Mouse (Mus musculus) stomach, postnatal 0 days (tissue): ENCODE data around the gene Slc25a33. TPM values are rescaled to one million over a fixed set of nuclear protein-coding genes. Genes with fewer than 3 reads are reported as not detected.

ENCODE experiments used
- ATAC-seq: fragments of 200-750 bp; cut with Nextera tagmentation; 2 replicates; pipeline ENCODE4 v1.8.0; 2017; ENCODE audit not compliant: low FRiP score, low TSS enrichment
- DNase-seq: peaks from one replicate; pipeline ENCODE4 v3.0.0-alpha.2; 2016; ENCODE audit warnings: low spot score
- H3K27ac ChIP-seq: fragments of 300-500 bp; sonication (generic); replicated peaks from 2 replicates; pipeline ENCODE4 v1.5.1; 2014; ENCODE audit warnings: mild to moderate bottlenecking, control low read depth
- H3K27me3 ChIP-seq: fragments of 300-500 bp; sonication (generic); 2 replicates; pipeline ENCODE4 v1.6.1; 2014; ENCODE audit warnings: low read length; ENCODE audit not compliant: control insufficient read depth, insufficient read depth
- H3K36me3 ChIP-seq: fragments of 300-500 bp; sonication (generic); 2 replicates; pipeline ENCODE4 v1.6.1; 2014; ENCODE audit warnings: low read length, mixed read lengths; ENCODE audit not compliant: control insufficient read depth, insufficient read depth
- H3K4me1 ChIP-seq: fragments of 300-500 bp; sonication (generic); replicated peaks from 2 replicates; pipeline ENCODE4 v1.6.1; 2014; ENCODE audit warnings: antibody characterized with exemption; ENCODE audit not compliant: control insufficient read depth, insufficient read depth
- H3K4me2 ChIP-seq: fragments of 300-500 bp; sonication (generic); replicated peaks from 2 replicates; pipeline ENCODE4 v1.6.1; 2014; ENCODE audit warnings: low read depth, mild to moderate bottlenecking, control low read depth, moderate library complexity
- H3K4me3 ChIP-seq: fragments of 300-500 bp; sonication (generic); 2 replicates; pipeline ENCODE4 v1.5.1; 2014; ENCODE audit warnings: low read depth, low read length, control low read depth
- H3K9ac ChIP-seq: fragments of 300-500 bp; sonication (generic); 2 replicates; pipeline ENCODE4 v1.6.1; 2014; ENCODE audit warnings: mild to moderate bottlenecking, low read length, control low read depth, mixed read lengths
- H3K9me3 ChIP-seq: fragments of 300-500 bp; sonication (generic); 2 replicates; pipeline ENCODE4 v1.6.1; 2016; ENCODE audit warnings: low read length; ENCODE audit not compliant: control insufficient read depth
- CTCF ChIP-seq: IDR thresholded peaks from 2 replicates; pipeline ENCODE4 v1.5.1; 2016; ENCODE audit warnings: antibody characterized with exemption, low read depth, mild to moderate bottlenecking, moderate library complexity
- EP300 ChIP-seq: optimal IDR thresholded peaks from 2 replicates; pipeline ENCODE3; 2016; ENCODE audit warnings: antibody characterized with exemption
- WGBS: fragments of 180-500 bp; shearing (Covaris S2); extraction: QIAGEN DNeasy Blood & Tissue Kit; methylation state at CpG from one replicate; pipeline ENCODE4 v1.1.7; 2014; 5-methylcytosine and 5-hydroxymethylcytosine counted together
- polyA plus RNA-seq: library from polyadenylated mRNA; unstranded; fragments of >200 nt; fragmentation: Nextera tagmentation; extraction: Ambion mirVana; gene quantifications from 2 replicates; pipeline ENCODE4 v1.2.1, GENCODE M21; 2015

Slc25a33 gene
- polyA plus RNA-seq, 1 experiment from 2014 or later: 21.7 TPM

DNA sequence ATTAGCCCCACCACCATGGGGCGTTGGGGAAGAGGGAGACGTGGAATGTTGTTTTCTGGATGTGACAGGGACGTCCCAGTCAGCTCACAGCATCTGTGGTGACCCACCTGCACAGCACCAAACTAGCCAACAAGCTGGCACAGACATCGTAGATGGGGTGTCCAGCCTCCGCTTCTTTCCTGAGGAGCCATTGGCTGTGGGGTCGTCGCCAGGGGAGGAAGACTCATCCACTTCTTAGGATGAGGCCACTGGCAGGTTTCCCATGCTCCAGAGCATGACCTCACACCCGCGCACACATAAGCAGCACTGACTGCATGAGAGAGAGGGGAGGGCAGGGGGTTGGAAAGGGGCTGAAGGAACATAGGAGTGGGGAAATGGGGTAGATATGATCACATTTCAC, 5.9 kb upstream of the Slc25a33 start:
- peak overlapping the region; percentile 49; the same call in 1 of the 2 replicates for H3K27ac ChIP-seq
- H3K9ac ChIP-seq: no peak overlapping the region
- no peak overlapping the region for H3K4me2 ChIP-seq
- 79% methylated on average over 9 of the region's 9 CpGs for WGBS
- 0 out of 2 replicates have a peak, but pooled peaks cover 3% of the 10 kb centered on the region for H3K4me1 ChIP-seq
- H3K27me3 ChIP-seq: no peaks in the 10 kb centered on the region
- no peak overlapping the region for H3K4me3 ChIP-seq
- ATAC-seq (no peak), DNase-seq (no peak)
- no peaks in the 10 kb centered on the region for H3K9me3 ChIP-seq
- H3K36me3 ChIP-seq: no peaks in the 10 kb centered on the region
- TF ChIP-seq EP300 (no peak), CTCF (no peak)

DNA sequence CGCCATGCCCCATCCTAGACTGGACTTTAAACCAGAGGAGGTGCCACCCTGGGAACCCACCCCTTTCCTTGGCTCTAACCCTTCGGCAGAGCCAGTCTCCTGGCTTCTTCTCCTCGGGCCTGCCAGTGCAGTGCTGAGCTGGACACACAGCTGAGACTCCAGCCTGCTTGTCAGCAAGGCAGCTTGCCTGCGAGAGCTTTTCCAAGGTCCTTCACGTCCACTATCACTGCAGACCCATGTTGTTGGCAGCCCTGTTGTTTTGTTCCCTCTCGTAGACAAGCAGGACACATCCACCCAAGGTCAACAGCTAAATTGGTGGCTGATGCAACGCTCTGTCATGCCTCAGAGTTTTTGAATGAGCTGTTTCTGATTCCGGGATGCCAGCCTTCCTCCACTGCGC, 3.0 kb upstream of the Slc25a33 start:
- ATAC-seq: peak; percentile 31; the same call in 1 of the 2 replicates
- Histone ChIP-seq H3K4me3 (no peak overlapping the region), H3K9ac (no peak overlapping the region), H3K36me3 (no peaks in the 10 kb centered on the region), H3K27me3 (no peaks in the 10 kb centered on the region), H3K4me2 (no peak overlapping the region), H3K27ac (peak overlapping the region; percentile 63), H3K9me3 (no peaks in the 10 kb centered on the region), H3K4me1 (peaks cover 3% of the 10 kb centered on the region; the same call in 1 of the 2 replicates)
- WGBS: 73% methylated on average over 9 of the region's 9 CpGs
- peak; percentile 64 for DNase-seq
- TF ChIP-seq EP300: no peak
- no peak for TF ChIP-seq CTCF

DNA sequence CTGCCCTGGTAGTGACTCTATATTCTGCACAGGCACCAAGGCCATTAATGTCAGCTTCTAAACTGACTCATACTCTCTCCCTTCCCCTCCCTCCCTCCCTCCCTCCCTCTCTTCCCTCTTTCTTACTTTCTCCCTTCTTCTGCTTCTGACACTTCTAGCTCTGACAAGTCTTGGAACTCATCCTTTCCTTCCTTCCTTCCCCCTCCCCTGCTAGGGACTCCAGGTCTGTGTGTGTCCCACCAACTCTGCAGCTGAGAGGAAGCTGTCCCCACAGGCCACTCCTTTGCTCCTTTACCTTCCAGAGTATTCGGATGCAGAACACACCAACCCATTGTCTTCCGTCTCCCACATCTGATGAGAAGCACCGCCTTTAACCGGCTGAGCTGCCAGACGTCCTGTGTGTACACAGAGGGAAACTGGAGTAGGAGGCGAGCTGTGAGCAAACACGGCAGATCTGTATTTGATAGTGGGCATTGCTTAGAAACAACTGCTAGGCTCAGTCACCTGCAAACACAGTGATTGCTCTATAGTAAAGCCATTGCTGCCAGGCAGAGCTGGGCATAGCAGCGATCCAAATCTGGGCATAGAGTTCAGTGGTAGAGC, 1.8 kb upstream of the Slc25a33 start:
- Histone ChIP-seq H3K27me3 (no peaks in the 10 kb centered on the region), H3K4me2 (no peak overlapping the region; the same call in 1 of the 2 replicates), H3K36me3 (no peaks in the 10 kb centered on the region), H3K9ac (no peak overlapping the region), H3K27ac (peak overlapping the region; percentile 65), H3K9me3 (no peaks in the 10 kb centered on the region), H3K4me3 (no peak overlapping the region), H3K4me1 (peaks cover 3% of the 10 kb centered on the region; the same call in 1 of the 2 replicates)
- ATAC-seq: peak; percentile 55
- TF ChIP-seq CTCF: no peak
- peak; percentile 62 for DNase-seq
- WGBS: 17% methylated on average over 8 of the region's 8 CpGs

DNA sequence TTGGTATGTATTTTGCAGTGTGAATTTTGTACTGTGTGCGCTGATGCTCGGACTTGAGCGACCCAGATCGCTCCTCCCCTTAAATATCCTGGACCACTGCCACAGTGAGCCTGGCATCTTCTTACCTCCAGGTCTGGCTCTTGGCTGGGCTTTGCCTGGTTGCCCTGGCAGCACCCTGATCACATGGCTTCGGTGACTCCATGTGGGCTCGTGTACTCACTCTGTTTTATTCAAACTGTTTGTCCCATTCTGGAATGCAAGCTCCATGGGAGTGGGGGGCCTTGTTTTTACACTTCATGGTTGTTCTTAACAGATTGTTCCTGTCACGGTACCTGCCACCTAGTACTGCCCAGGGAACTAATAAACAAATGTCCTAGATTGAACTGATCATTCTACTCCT, 1.3 kb upstream of the Slc25a33 start:
- H3K27me3 ChIP-seq: no peaks in the 10 kb centered on the region
- H3K9ac ChIP-seq: no peak overlapping the region
- 41% methylated on average over 7 of the region's 7 CpGs for WGBS
- H3K4me1 ChIP-seq: peaks cover 3% of the 10 kb centered on the region; the same call in 1 of the 2 replicates
- H3K27ac ChIP-seq: peak overlapping the region; percentile 65
- 0 out of 2 replicates have a peak, but pooled peaks have one; percentile 0 for ATAC-seq
- DNase-seq: peak; percentile 49
- no peak overlapping the region for H3K4me3 ChIP-seq
- H3K36me3 ChIP-seq: no peaks in the 10 kb centered on the region
- TF ChIP-seq EP300: no peak
- TF ChIP-seq CTCF: no peak
- no peaks in the 10 kb centered on the region for H3K9me3 ChIP-seq
- no peak overlapping the region for H3K4me2 ChIP-seq

DNA sequence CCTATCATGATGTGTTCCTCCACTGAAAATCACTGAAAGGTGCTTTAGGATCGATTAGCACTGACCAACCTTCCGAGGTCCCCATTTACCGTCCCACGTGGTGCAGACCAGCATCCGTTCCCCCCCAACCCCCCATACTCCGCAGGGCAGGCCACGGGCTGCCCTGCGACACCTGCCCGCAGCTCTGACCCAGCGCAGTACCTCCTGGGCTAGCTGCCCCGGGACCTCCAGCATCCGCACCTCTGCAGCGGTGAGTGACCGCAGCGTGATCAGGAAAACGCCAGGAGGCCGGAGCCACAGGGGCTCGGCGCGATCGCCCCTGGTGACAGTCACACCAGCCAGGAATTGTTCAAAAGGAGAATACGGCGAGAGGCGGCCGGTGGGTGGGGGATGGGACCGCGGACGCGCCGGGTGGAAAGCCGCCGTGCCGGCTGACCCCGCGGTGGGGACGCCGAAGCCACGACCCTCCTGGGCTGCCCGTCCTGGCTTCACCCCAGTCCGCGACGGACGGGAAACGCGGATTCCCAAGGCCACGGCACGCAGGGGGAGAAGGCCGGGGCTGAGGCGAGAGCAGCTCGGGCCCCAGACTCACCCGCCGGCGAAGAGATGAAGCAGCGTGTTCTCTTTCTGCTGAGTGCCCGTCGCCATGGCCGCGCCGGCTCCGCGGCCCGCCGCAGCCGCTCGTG, 526 bp downstream of the Slc25a33 start:
- DNase-seq: no peak
- under 1% methylated on average over 45 of the region's 65 CpGs for WGBS
- Histone ChIP-seq H3K4me1 (peaks cover 3% of the 10 kb centered on the region; the same call in 1 of the 2 replicates), H3K9ac (peak overlapping the region; percentile 83), H3K27ac (peak overlapping the region; percentile 87), H3K4me3 (peak overlapping the region; percentile 72), H3K9me3 (no peaks in the 10 kb centered on the region), H3K27me3 (no peaks in the 10 kb centered on the region), H3K4me2 (peak overlapping the region; percentile 99), H3K36me3 (no peaks in the 10 kb centered on the region)
- TF ChIP-seq CTCF (no peak), EP300 (no peak)
- ATAC-seq: no peak

DNA sequence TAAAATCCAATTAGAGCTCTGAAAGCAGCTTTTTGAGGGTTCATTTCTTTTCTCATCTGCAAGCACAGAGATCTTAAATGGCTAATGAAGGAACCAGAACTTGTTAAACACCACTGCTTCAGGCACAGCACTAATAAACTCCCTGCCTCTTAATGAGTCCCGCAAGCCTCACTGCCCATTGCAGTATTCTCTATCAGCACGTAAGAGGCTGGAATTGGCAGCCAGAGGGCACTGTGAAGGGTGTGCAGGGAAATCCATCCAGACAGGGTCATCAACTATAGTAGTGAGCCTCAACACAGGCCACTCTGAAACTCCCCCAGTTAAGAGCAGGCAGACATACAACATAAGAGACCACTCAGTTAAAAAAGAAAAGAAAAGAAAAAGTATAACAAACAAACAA, 1.7 kb downstream of the Slc25a33 start:
- no peak for ATAC-seq
- Histone ChIP-seq H3K27ac (no peak overlapping the region), H3K36me3 (no peaks in the 10 kb centered on the region), H3K4me1 (peaks cover 3% of the 10 kb centered on the region; the same call in 1 of the 2 replicates), H3K4me3 (no peak overlapping the region), H3K9ac (no peak overlapping the region), H3K9me3 (no peaks in the 10 kb centered on the region), H3K4me2 (0 out of 2 replicates have a peak overlapping the region, but pooled peaks have one; percentile 99), H3K27me3 (no peaks in the 10 kb centered on the region)
- TF ChIP-seq CTCF: peak; percentile 72
- no peak for TF ChIP-seq EP300
- 41% methylated on average over 2 of the region's 2 CpGs for WGBS
- peak; percentile 49 for DNase-seq
